Mouse (Mus musculus) adrenal gland, adult (tissue): ENCODE results near the gene Gm9732.
A peak's percentile ranks its signal among the peaks of the same experiment; 100 is the strongest.

ENCODE experiments used
- DNase-seq, 2 experiments: peaks; one replicate each; pipeline ENCODE4 v3.0.0; 2022 to 2023; ENCODE audit warnings: low spot score in 1 of 2; ENCODE audit not compliant: inconsistent age in 2 of 2

Gene Gm9732

GRCm38 (mm10) chr14:43352944-43353343, 78.1 kb downstream of the Gm9732 start:
- peak in 1 of 2 experiments; percentile 20 for DNase-seq
